Mouse (Mus musculus) brain, embryonic 14.5 days (tissue): ENCODE results near the gene Larp1b.

Experiments
- CTCF ChIP-seq: fragments of 200-500 bp; IDR thresholded peaks from 2 replicates; pipeline ENCODE4 v1.5.1; 2012; ENCODE audit warnings: inconsistent platforms, mild to moderate bottlenecking, moderate library complexity, borderline replicate concordance; ENCODE audit not compliant: insufficient read depth, insufficient read length; ENCODE audit errors: extremely low read depth
- POLR2A ChIP-seq: fragments of 200-500 bp; IDR thresholded peaks from 2 replicates; pipeline ENCODE4 v1.6.1; 2012; ENCODE audit warnings: mild to moderate bottlenecking, inconsistent platforms, borderline replicate concordance; ENCODE audit not compliant: poor library complexity, insufficient read depth, insufficient read length, severe bottlenecking; ENCODE audit errors: extremely low read depth

- no peak for TF ChIP-seq CTCF
- no peak for TF ChIP-seq POLR2A
These were observed 31.1 kb downstream of the Larp1b start for GRCm38 (mm10) chr3:40980758-40981157.
